23 mouse cellular contexts compared by ENCODE assay signal in genomic region chr4:107541821-107542220, GRCm38 (mm10).
A peak's percentile ranks its signal among the peaks of the same experiment; 100 is the strongest.
DNase-seq lines count a peak whose midpoint lies in the region; ATAC-seq lines count a peak whose summit lies in the region.
"Had no signal": no experiment of that assay in that cellular context is flagged by ENCODE, and none has a peak within 500 bp of the region (broad histone marks: within the 10 kb centered on the region; RNA-seq: fewer than 3 reads in every experiment).

No protein-coding gene starts in this region.

- peaks cover 17% of the 10 kb centered on the region; the same call in 1 of the 2 replicates for H3K27me3 ChIP-seq in liver, embryonic 12.5 days (replicated peaks)
- H3K27me3 ChIP-seq: forebrain, embryonic 12.5 days; heart, embryonic 12.5 days; midbrain, embryonic 12.5 days; stomach, embryonic 15.5 days had no signal

- no peak overlapping the region for H3K9ac ChIP-seq in liver, embryonic 12.5 days
- H3K9ac ChIP-seq: forebrain, embryonic 12.5 days; forebrain, postnatal 0 days; heart, embryonic 12.5 days; hindbrain, embryonic 14.5 days; midbrain, embryonic 12.5 days; stomach, embryonic 15.5 days had no signal

- 26% methylated on average over 4 of the region's 4 CpGs for WGBS in liver, embryonic 12.5 days (ENCODE audit: insufficient replicate concordance)

- no peak overlapping the region for H3K4me3 ChIP-seq in liver, embryonic 12.5 days
- H3K4me3 ChIP-seq: erythroblast, embryonic 14.5 days; forebrain, embryonic 12.5 days; heart, embryonic 12.5 days; megakaryocyte, embryonic 14.5 days; midbrain, embryonic 12.5 days; stomach, embryonic 15.5 days had no signal

- ATAC-seq in liver, embryonic 12.5 days = peak; percentile 18; the same call in 1 of the 2 replicates
- ATAC-seq: forebrain, postnatal 0 days; intestine, postnatal 0 days had no signal

- DNase-seq in adrenal gland, postnatal 10 days = peak; percentile 11
- no peak for DNase-seq in adrenal gland, postnatal 4 days (ENCODE audit: low spot score in 2 of 2)
- DNase-seq in liver = no peak
- DNase-seq in urinary bladder, adult 2 months (ENCODE audit: low spot score) = peak; percentile 10
- no peak for DNase-seq in urinary bladder, postnatal 10 days (ENCODE audit: low spot score)
- peak; percentile 20 for DNase-seq in adrenal gland, postnatal 14 days
- DNase-seq: cerebellum, adult 2 months; cerebellum, postnatal 14 days; forebrain, postnatal 0 days; gastrocnemius, postnatal 14 days; kidney, adult 9 months; right cerebral cortex, postnatal 25 days; thymus, adult 18-20 months; thymus, postnatal 36 days had no signal

- H3K4me1 ChIP-seq in liver, embryonic 12.5 days = peaks cover 5% of the 10 kb centered on the region; the same call in 1 of the 2 replicates
- H3K4me1 ChIP-seq: megakaryocyte, embryonic 14.5 days; stomach, embryonic 15.5 days had no signal

- H3K36me3 ChIP-seq in liver, embryonic 12.5 days = no peaks in the 10 kb centered on the region
- H3K36me3 ChIP-seq: forebrain, embryonic 12.5 days; heart, embryonic 12.5 days; midbrain, embryonic 12.5 days; stomach, embryonic 15.5 days had no signal

- no peak overlapping the region for H3K4me2 ChIP-seq in liver, embryonic 12.5 days
- H3K4me2 ChIP-seq: forebrain, embryonic 12.5 days; heart, embryonic 12.5 days; hindbrain, embryonic 14.5 days; midbrain, embryonic 12.5 days; stomach, embryonic 15.5 days had no signal

- H3K9me3 ChIP-seq in liver, embryonic 12.5 days (replicated peaks) = no peaks in the 10 kb centered on the region
- H3K9me3 ChIP-seq: forebrain, embryonic 12.5 days; heart, embryonic 12.5 days; megakaryocyte, embryonic 14.5 days; midbrain, embryonic 12.5 days; stomach, embryonic 15.5 days had no signal

- no peak overlapping the region for H3K27ac ChIP-seq in liver, embryonic 12.5 days
- H3K27ac ChIP-seq: forebrain, embryonic 12.5 days; hindbrain, embryonic 14.5 days; midbrain, embryonic 12.5 days; stomach, embryonic 15.5 days had no signal

Comparison
In these comparisons a context has a peak if more than half of its experiments do, and no peak if none do; other contexts are left out.
1. DNase-seq: peak in adrenal gland, postnatal 10 days (single experiment), urinary bladder, adult 2 months (single experiment) and adrenal gland, postnatal 14 days (single experiment); none in adrenal gland, postnatal 4 days (0 of 2), liver (single experiment) and urinary bladder, postnatal 10 days (single experiment).